Mouse (Mus musculus) liver, embryonic 12.5 days (tissue): ENCODE data around the gene Olfr904. TPM values are rescaled to one million over a fixed set of nuclear protein-coding genes. Genes with fewer than 3 reads are reported as not detected.
"Not testable (repeated sequence)": the region's sequence is repeated elsewhere in the genome, so short reads cannot be mapped to it uniquely, and the experiment has no call there.

Experiments
- ATAC-seq: fragments of 200-750 bp; cut with Nextera tagmentation; 2 replicates; pipeline ENCODE4 v1.8.0; 2017; ENCODE audit warnings: moderate number of reproducible peaks, mild to moderate bottlenecking, moderate library complexity
- H3K27ac ChIP-seq: fragments of 300-500 bp; sonication (generic); 2 replicates; pipeline ENCODE4 v1.5.1; 2016; ENCODE audit warnings: mild to moderate bottlenecking
- H3K27me3 ChIP-seq: fragments of 300-500 bp; sonication (generic); replicated peaks from 2 replicates; pipeline ENCODE4 v1.6.1; 2016; ENCODE audit warnings: mild to moderate bottlenecking, moderate library complexity
- H3K36me3 ChIP-seq: fragments of 300-500 bp; sonication (generic); 2 replicates; pipeline ENCODE4 v1.6.1; 2016; ENCODE audit warnings: mild to moderate bottlenecking, moderate library complexity
- H3K4me1 ChIP-seq: fragments of 300-500 bp; sonication (generic); 2 replicates; pipeline ENCODE4 v1.6.1; 2016
- H3K4me2 ChIP-seq: fragments of 300-500 bp; sonication (generic); 2 replicates; pipeline ENCODE4 v1.6.1; 2016; ENCODE audit warnings: mild to moderate bottlenecking, moderate library complexity
- H3K4me3 ChIP-seq: fragments of 300-500 bp; sonication (generic); 2 replicates; pipeline ENCODE4 v1.5.1; 2016; ENCODE audit warnings: mild to moderate bottlenecking, moderate library complexity
- H3K9ac ChIP-seq: fragments of 300-500 bp; sonication (generic); 2 replicates; pipeline ENCODE4 v1.6.1; 2016; ENCODE audit warnings: mild to moderate bottlenecking, moderate library complexity
- H3K9me3 ChIP-seq: fragments of 300-500 bp; sonication (generic); replicated peaks from 2 replicates; pipeline ENCODE4 v1.6.1; 2016; ENCODE audit warnings: mild to moderate bottlenecking, moderate library complexity
- WGBS: fragments of 180-500 bp; shearing (Covaris S2); methylation state at CpG from one replicate; pipeline ENCODE4 v1.1.7; 2016; ENCODE audit not compliant: insufficient replicate concordance; 5-methylcytosine and 5-hydroxymethylcytosine counted together
- polyA plus RNA-seq: library from polyadenylated mRNA; unstranded; fragments of >200 nt; fragmentation: Nextera tagmentation; extraction: Ambion mirVana; gene quantifications from 2 replicates; pipeline ENCODE4 v1.2.1, GENCODE M21; 2016

Olfr904 gene
- not detected in 2 replicates for polyA plus RNA-seq

- no peak for ATAC-seq
- Histone ChIP-seq H3K9ac (no peak within 1 kb of the TSS), H3K4me2 (no peak within 1 kb of the TSS), H3K9me3 (no peaks in the 10 kb centered on the region), H3K27me3 (no peaks in the 10 kb centered on the region), H3K4me3 (no peak within 1 kb of the TSS), H3K4me1 (no peaks in the 10 kb centered on the region), H3K36me3 (no peaks in the 10 kb centered on the region), H3K27ac (no peak within 1 kb of the TSS)
Observed at GRCm38 (mm10) chr9:38462844-38463243, at the start of gene Olfr904. Gene Olfr904, plus strand, starts transcription at chr9:38463144.

GRCm38 (mm10) chr9:38413502-38413901, 49.4 kb upstream of the Olfr904 start:
- not testable (repeated sequence) for H3K27me3 ChIP-seq, H3K27ac ChIP-seq, H3K4me3 ChIP-seq, H3K9me3 ChIP-seq, H3K36me3 ChIP-seq, H3K9ac ChIP-seq, H3K4me1 ChIP-seq, ATAC-seq, H3K4me2 ChIP-seq
- 82% methylated on average over 14 of the region's 14 CpGs for WGBS

GRCm38 (mm10) chr9:38423801-38424200, 39.1 kb upstream of the Olfr904 start:
- no peak overlapping the region for H3K9ac ChIP-seq
- no peak overlapping the region for H3K4me3 ChIP-seq
- H3K27me3 ChIP-seq, result no peaks in the 10 kb centered on the region
- no peak overlapping the region for H3K4me2 ChIP-seq
- no peaks in the 10 kb centered on the region for H3K4me1 ChIP-seq
- no peak for ATAC-seq
- H3K27ac ChIP-seq, result no peak overlapping the region
- H3K36me3 ChIP-seq, result no peaks in the 10 kb centered on the region
- H3K9me3 ChIP-seq, result no peaks in the 10 kb centered on the region

- Histone ChIP-seq H3K9ac (no peak overlapping the region), H3K36me3 (no peaks in the 10 kb centered on the region), H3K27me3 (no peaks in the 10 kb centered on the region), H3K4me2 (no peak overlapping the region), H3K9me3 (no peaks in the 10 kb centered on the region), H3K27ac (no peak overlapping the region), H3K4me1 (no peaks in the 10 kb centered on the region), H3K4me3 (no peak overlapping the region)
- 30% methylated on average over 1 of the region's 1 CpGs for WGBS
- no peak for ATAC-seq
Observed at GRCm38 (mm10) chr9:38427026-38427425, 35.9 kb upstream of the Olfr904 start.

GRCm38 (mm10) chr9:38429155-38429554, 33.8 kb upstream of the Olfr904 start, which contains the start of gene Olfr901:
Gene Olfr901, plus strand, starts transcription at chr9:38429455.
- ATAC-seq, result no peak
- Histone ChIP-seq H3K27ac (no peak within 1 kb of the TSS), H3K9me3 (no peaks in the 10 kb centered on the region), H3K4me3 (no peak within 1 kb of the TSS), H3K36me3 (no peaks in the 10 kb centered on the region), H3K9ac (no peak within 1 kb of the TSS), H3K4me2 (no peak within 1 kb of the TSS), H3K27me3 (no peaks in the 10 kb centered on the region), H3K4me1 (no peaks in the 10 kb centered on the region)
- WGBS, result 51% methylated on average over 1 of the region's 1 CpGs

GRCm38 (mm10) chr9:38447352-38447751, 15.6 kb upstream of the Olfr904 start, which contains the start of gene Olfr902:
Gene Olfr902, plus strand, starts transcription at chr9:38447652.
- no peak for ATAC-seq
- 79% methylated on average over 5 of the region's 5 CpGs for WGBS

GRCm38 (mm10) chr9:38470807-38471206, 7.9 kb downstream of the Olfr904 start, which contains the start of gene Olfr905:
Gene Olfr905, plus strand, starts transcription at chr9:38471107.
- Histone ChIP-seq H3K27me3 (no peaks in the 10 kb centered on the region), H3K4me2 (no peak within 1 kb of the TSS), H3K27ac (no peak within 1 kb of the TSS), H3K9ac (no peak within 1 kb of the TSS), H3K36me3 (no peaks in the 10 kb centered on the region), H3K4me3 (no peak within 1 kb of the TSS), H3K4me1 (no peaks in the 10 kb centered on the region), H3K9me3 (no peaks in the 10 kb centered on the region)
- no peak for ATAC-seq

More at GRCm38 (mm10) chr9:38447352-38447751, 15.6 kb upstream of the Olfr904 start, which contains the start of gene Olfr902:
- H3K9me3 ChIP-seq, result no peaks in the 10 kb centered on the region
- no peak within 1 kb of the TSS for H3K27ac ChIP-seq
- H3K36me3 ChIP-seq, result no peaks in the 10 kb centered on the region
- no peak within 1 kb of the TSS for H3K4me2 ChIP-seq
- H3K4me1 ChIP-seq, result no peaks in the 10 kb centered on the region
- no peak within 1 kb of the TSS for H3K9ac ChIP-seq
- no peak within 1 kb of the TSS for H3K4me3 ChIP-seq
- H3K27me3 ChIP-seq, result no peaks in the 10 kb centered on the region

GRCm38 (mm10) chr9:38486785-38487184, 23.8 kb downstream of the Olfr904 start, which contains the start of gene Olfr906:
Gene Olfr906, plus strand, starts transcription at chr9:38487085.
- no peak within 1 kb of the TSS for H3K27ac ChIP-seq
- no peaks in the 10 kb centered on the region for H3K4me1 ChIP-seq
- no peaks in the 10 kb centered on the region for H3K9me3 ChIP-seq
- 56% methylated on average over 3 of the region's 3 CpGs for WGBS
- H3K4me3 ChIP-seq, result no peak within 1 kb of the TSS
- no peak within 1 kb of the TSS for H3K9ac ChIP-seq
- H3K36me3 ChIP-seq, result no peaks in the 10 kb centered on the region
- ATAC-seq, result no peak
- no peak within 1 kb of the TSS for H3K4me2 ChIP-seq
- H3K27me3 ChIP-seq, result no peaks in the 10 kb centered on the region

- no peak for ATAC-seq
- H3K4me2 ChIP-seq, result no peak within 1 kb of the TSS
- 60% methylated on average over 2 of the region's 2 CpGs for WGBS
Observed at GRCm38 (mm10) chr9:38495501-38495900, 32.6 kb downstream of the Olfr904 start, which contains the start of gene Olfr907. Gene Olfr907, plus strand, starts transcription at chr9:38495801.

GRCm38 (mm10) chr9:38512353-38512752, 49.4 kb downstream of the Olfr904 start:
- Histone ChIP-seq H3K9me3 (no peaks in the 10 kb centered on the region), H3K9ac (no peak overlapping the region), H3K4me1 (no peaks in the 10 kb centered on the region), H3K4me2 (no peak overlapping the region), H3K27ac (no peak overlapping the region), H3K4me3 (no peak overlapping the region), H3K36me3 (no peaks in the 10 kb centered on the region), H3K27me3 (no peaks in the 10 kb centered on the region)
- WGBS, result 59% methylated on average over 2 of the region's 2 CpGs
- no peak for ATAC-seq

More at GRCm38 (mm10) chr9:38495501-38495900, 32.6 kb downstream of the Olfr904 start, which contains the start of gene Olfr907:
- Histone ChIP-seq H3K4me1 (no peaks in the 10 kb centered on the region), H3K36me3 (no peaks in the 10 kb centered on the region), H3K4me3 (no peak within 1 kb of the TSS), H3K27ac (no peak within 1 kb of the TSS), H3K9ac (no peak within 1 kb of the TSS), H3K9me3 (no peaks in the 10 kb centered on the region), H3K27me3 (no peaks in the 10 kb centered on the region)

Other genes with a start within 250 kb of the Olfr904 start
- not detected in 2 replicates for gene Olfr894, start 245.1 kb upstream of the Olfr904 start, polyA plus RNA-seq
- gene Olfr143, start 210.4 kb upstream of the Olfr904 start, polyA plus RNA-seq, result not detected in 2 replicates
- gene Olfr895, start 195.3 kb upstream of the Olfr904 start, polyA plus RNA-seq, result not detected in 2 replicates
- gene Olfr896-ps1, start 172.0 kb upstream of the Olfr904 start, polyA plus RNA-seq, result not detected in 2 replicates
- not detected in 2 replicates for gene Olfr25, start 134.1 kb upstream of the Olfr904 start, polyA plus RNA-seq
- gene Olfr898, start 114.7 kb upstream of the Olfr904 start, polyA plus RNA-seq, result not detected in 2 replicates
- gene Olfr250, start 96.2 kb upstream of the Olfr904 start, polyA plus RNA-seq, result not detected in 2 replicates
- gene Olfr251, start 86.1 kb upstream of the Olfr904 start, polyA plus RNA-seq, result not detected in 2 replicates
- gene Olfr147, start 61.4 kb upstream of the Olfr904 start, polyA plus RNA-seq, result not detected in 2 replicates
- not detected in 2 replicates for gene Olfr901, start 33.7 kb upstream of the Olfr904 start, polyA plus RNA-seq
- gene Olfr902, start 15.5 kb upstream of the Olfr904 start, polyA plus RNA-seq, result not detected in 2 replicates
- gene Olfr905, start 8.0 kb downstream of the Olfr904 start, polyA plus RNA-seq, result not detected in 2 replicates
- gene Olfr906, start 23.9 kb downstream of the Olfr904 start, polyA plus RNA-seq, result not detected in 2 replicates
- not detected in 2 replicates for gene Olfr907, start 32.7 kb downstream of the Olfr904 start, polyA plus RNA-seq
- not detected in 2 replicates for gene Olfr911-ps1, start 58.4 kb downstream of the Olfr904 start, polyA plus RNA-seq
- gene Olfr910, start 74.7 kb downstream of the Olfr904 start, polyA plus RNA-seq, result not detected in 2 replicates
- not detected in 2 replicates for gene Olfr912, start 117.0 kb downstream of the Olfr904 start, polyA plus RNA-seq
- not detected in 2 replicates for gene Olfr913, start 129.6 kb downstream of the Olfr904 start, polyA plus RNA-seq
- not detected in 2 replicates for gene Olfr914, start 142.0 kb downstream of the Olfr904 start, polyA plus RNA-seq
- gene Olfr916, start 196.7 kb downstream of the Olfr904 start, polyA plus RNA-seq, result not detected in 2 replicates
- not detected in 2 replicates for gene Olfr917, start 202.7 kb downstream of the Olfr904 start, polyA plus RNA-seq
- gene Olfr918, start 211.5 kb downstream of the Olfr904 start, polyA plus RNA-seq, result not detected in 2 replicates
- gene Olfr919, start 240.5 kb downstream of the Olfr904 start, polyA plus RNA-seq, result not detected in 2 replicates